Mouse (Mus musculus) lung, adult 2 months (tissue): ENCODE data around the gene Klhl33.

Experiments used
- CTCF ChIP-seq: fragments of 200-500 bp; IDR thresholded peaks from 2 replicates; pipeline ENCODE4 v1.5.1; 2011; ENCODE audit warnings: mild to moderate bottlenecking, low read length, control low read depth; ENCODE audit not compliant: insufficient read depth
- POLR2A ChIP-seq: fragments of 200-500 bp; IDR thresholded peaks from 2 replicates; pipeline ENCODE4 v1.6.1; 2011; ENCODE audit warnings: low read depth, mild to moderate bottlenecking, control low read depth, low read length, borderline replicate concordance; ENCODE audit errors: extremely low read depth

- TF ChIP-seq POLR2A = no peak
- TF ChIP-seq CTCF = no peak
These were observed 28.7 kb downstream of the Klhl33 start for GRCm38 (mm10) chr14:50868656-50869055.
